Mouse (Mus musculus) lung, postnatal 0 days (tissue): Measurements from ENCODE around the gene Rnf166. TPM values are rescaled to one million over a fixed set of nuclear protein-coding genes. Genes with fewer than 3 reads are reported as not detected.

Experiments
- ATAC-seq: fragments of 200-750 bp; cut with Nextera tagmentation; 2 replicates; pipeline ENCODE4 v1.8.0; 2017; ENCODE audit warnings: moderate library complexity
- DNase-seq: peaks from one replicate; pipeline ENCODE4 v3.0.0-alpha.2; 2016; ENCODE audit warnings: low spot score
- H3K27ac ChIP-seq: fragments of 300-500 bp; sonication (generic); 2 replicates; pipeline ENCODE4 v1.5.1; 2014; ENCODE audit warnings: antibody characterized with exemption, mild to moderate bottlenecking, low read length, mixed read lengths
- H3K27me3 ChIP-seq: fragments of 300-500 bp; sonication (generic); replicated peaks from 2 replicates; pipeline ENCODE4 v1.6.1; 2014; ENCODE audit warnings: low read length, mixed read lengths; ENCODE audit not compliant: insufficient read depth
- H3K36me3 ChIP-seq: fragments of 300-500 bp; sonication (generic); 2 replicates; pipeline ENCODE4 v1.6.1; 2014; ENCODE audit warnings: low read length, mixed read lengths; ENCODE audit not compliant: insufficient read depth
- H3K4me1 ChIP-seq: fragments of 300-500 bp; sonication (generic); 2 replicates; pipeline ENCODE4 v1.6.1; 2014; ENCODE audit warnings: antibody characterized with exemption, low read depth, low read length, mixed read lengths; ENCODE audit not compliant: insufficient read depth
- H3K4me2 ChIP-seq: fragments of 300-500 bp; sonication (generic); replicated peaks from 2 replicates; pipeline ENCODE4 v1.6.1; 2014; ENCODE audit warnings: low read depth, mild to moderate bottlenecking, low read length, moderate library complexity, mixed read lengths
- H3K4me3 ChIP-seq: fragments of 300-500 bp; sonication (generic); 2 replicates; pipeline ENCODE4 v1.5.1; 2014; ENCODE audit warnings: low read depth, low read length
- H3K9ac ChIP-seq: fragments of 300-500 bp; sonication (generic); replicated peaks from 2 replicates; pipeline ENCODE4 v1.6.1; 2014; ENCODE audit warnings: low read depth, mild to moderate bottlenecking
- H3K9me3 ChIP-seq: fragments of 300-500 bp; sonication (generic); 2 replicates; pipeline ENCODE4 v1.6.1; 2016; ENCODE audit warnings: low read length, mixed read lengths
- CTCF ChIP-seq: IDR thresholded peaks from 2 replicates; pipeline ENCODE4 v1.5.1; 2016; ENCODE audit warnings: antibody characterized with exemption, mild to moderate bottlenecking
- EP300 ChIP-seq: IDR thresholded peaks from 2 replicates; pipeline ENCODE4 v1.6.1; 2016; ENCODE audit warnings: antibody characterized with exemption, mild to moderate bottlenecking, control low read depth
- WGBS: fragments of 180-500 bp; shearing (Covaris S2); extraction: QIAGEN DNeasy Blood & Tissue Kit; methylation state at CpG from one replicate; pipeline ENCODE4 v1.1.7; 2014; 5-methylcytosine and 5-hydroxymethylcytosine counted together
- microRNA-seq: library from miRNA; unstranded; fragments of <30 nt; microRNA quantifications from one replicate; pipeline ENCODE4, GENCODE M21; 2016
- polyA plus RNA-seq: library from polyadenylated mRNA; unstranded; fragments of >200 nt; fragmentation: Nextera tagmentation; extraction: Ambion mirVana; gene quantifications from 2 replicates; pipeline ENCODE4 v1.2.1, GENCODE M21; 2015

Gene Rnf166
- polyA plus RNA-seq, 1 experiment from 2014 or later = 52.7 TPM

DNA sequence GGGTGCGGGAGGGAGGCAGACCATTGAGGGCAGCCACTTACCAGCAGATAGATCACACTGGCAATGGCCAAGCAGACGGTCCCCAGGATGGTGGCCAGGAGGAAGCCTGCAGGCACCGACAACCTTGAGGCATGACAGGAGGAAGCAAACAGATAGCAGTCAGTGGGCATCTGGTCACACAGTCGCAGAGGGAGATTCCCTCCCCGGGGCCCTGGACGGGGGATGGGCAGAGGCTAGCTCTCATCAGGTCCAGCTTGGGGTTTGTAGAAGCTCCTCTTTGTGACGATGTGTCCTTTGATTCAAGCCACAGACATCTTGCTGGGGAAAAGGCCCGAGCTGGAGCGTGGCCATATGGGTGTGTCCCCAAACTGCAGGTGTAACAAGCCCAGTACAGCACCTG lies 49.7 kb downstream of the Rnf166 start:
- H3K9ac ChIP-seq = no peak overlapping the region
- no peaks in the 10 kb centered on the region for H3K9me3 ChIP-seq
- H3K4me1 ChIP-seq = no peaks in the 10 kb centered on the region
- H3K27ac ChIP-seq = no peak overlapping the region
- TF ChIP-seq EP300 (no peak), CTCF (no peak)
- WGBS = 72% methylated on average over 9 of the region's 9 CpGs
- no peaks in the 10 kb centered on the region for H3K27me3 ChIP-seq
- no peak overlapping the region for H3K4me3 ChIP-seq
- H3K4me2 ChIP-seq = no peak overlapping the region
- peaks cover 4% of the 10 kb centered on the region; the same call in 1 of the 2 replicates for H3K36me3 ChIP-seq
- ATAC-seq (no peak), DNase-seq (no peak)

DNA sequence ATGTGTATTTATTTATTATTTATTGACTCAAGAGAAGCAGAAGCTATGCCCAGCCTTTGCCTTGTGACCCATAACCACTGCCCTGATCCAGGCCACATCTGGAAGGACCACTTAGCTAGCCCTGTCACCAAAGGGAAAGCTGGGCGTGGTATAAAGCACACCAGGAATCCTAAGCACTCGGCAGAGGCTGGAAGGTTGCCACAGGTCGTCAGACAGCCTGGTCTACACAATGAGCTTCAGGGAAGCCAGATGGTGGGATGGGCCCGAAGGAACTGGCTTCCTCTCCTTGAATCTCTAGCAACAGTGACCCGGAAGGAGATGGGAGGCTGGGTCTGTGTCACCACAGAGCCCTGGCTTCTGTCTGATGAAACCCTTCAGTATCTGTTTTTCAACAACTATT lies 52.2 kb downstream of the Rnf166 start:
- DNase-seq (peak; percentile 53), ATAC-seq (peak; percentile 31; the same call in 1 of the 2 replicates)
- H3K27ac ChIP-seq = no peak overlapping the region
- H3K4me3 ChIP-seq = no peak overlapping the region
- no peaks in the 10 kb centered on the region for H3K9me3 ChIP-seq
- no peaks in the 10 kb centered on the region for H3K4me1 ChIP-seq
- peaks cover 4% of the 10 kb centered on the region; the same call in 1 of the 2 replicates for H3K36me3 ChIP-seq
- no peaks in the 10 kb centered on the region for H3K27me3 ChIP-seq
- WGBS = 24% methylated on average over 5 of the region's 5 CpGs
- TF ChIP-seq CTCF = no peak
- TF ChIP-seq EP300 = no peak
- H3K9ac ChIP-seq = no peak overlapping the region
- no peak overlapping the region for H3K4me2 ChIP-seq

DNA sequence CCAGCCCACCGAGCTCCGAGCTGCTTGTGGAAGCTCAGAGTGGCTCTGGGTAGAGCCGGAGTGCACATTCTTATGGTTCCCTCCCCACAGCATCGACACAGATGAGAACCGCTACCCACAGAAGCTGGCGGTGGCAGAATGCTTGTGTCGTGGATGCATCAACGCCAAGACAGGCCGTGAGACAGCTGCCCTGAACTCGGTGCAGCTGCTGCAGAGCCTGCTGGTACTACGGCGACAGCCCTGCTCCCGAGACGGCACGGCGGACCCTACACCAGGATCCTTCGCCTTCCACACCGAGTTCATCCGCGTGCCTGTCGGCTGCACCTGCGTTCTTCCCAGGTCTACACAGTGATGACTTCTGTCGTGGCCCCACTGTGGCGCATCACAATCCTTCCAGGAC lies 52.6 kb downstream of the Rnf166 start:
- Histone ChIP-seq H3K4me1 (no peaks in the 10 kb centered on the region), H3K4me2 (no peak overlapping the region), H3K9ac (no peak overlapping the region), H3K27me3 (no peaks in the 10 kb centered on the region), H3K36me3 (peaks cover 4% of the 10 kb centered on the region; the same call in 1 of the 2 replicates), H3K4me3 (no peak overlapping the region), H3K27ac (no peak overlapping the region), H3K9me3 (no peaks in the 10 kb centered on the region)
- DNase-seq (no peak), ATAC-seq (no peak)
- no peak for TF ChIP-seq CTCF
- TF ChIP-seq EP300 = no peak
- WGBS = 82% methylated on average over 24 of the region's 24 CpGs

DNA sequence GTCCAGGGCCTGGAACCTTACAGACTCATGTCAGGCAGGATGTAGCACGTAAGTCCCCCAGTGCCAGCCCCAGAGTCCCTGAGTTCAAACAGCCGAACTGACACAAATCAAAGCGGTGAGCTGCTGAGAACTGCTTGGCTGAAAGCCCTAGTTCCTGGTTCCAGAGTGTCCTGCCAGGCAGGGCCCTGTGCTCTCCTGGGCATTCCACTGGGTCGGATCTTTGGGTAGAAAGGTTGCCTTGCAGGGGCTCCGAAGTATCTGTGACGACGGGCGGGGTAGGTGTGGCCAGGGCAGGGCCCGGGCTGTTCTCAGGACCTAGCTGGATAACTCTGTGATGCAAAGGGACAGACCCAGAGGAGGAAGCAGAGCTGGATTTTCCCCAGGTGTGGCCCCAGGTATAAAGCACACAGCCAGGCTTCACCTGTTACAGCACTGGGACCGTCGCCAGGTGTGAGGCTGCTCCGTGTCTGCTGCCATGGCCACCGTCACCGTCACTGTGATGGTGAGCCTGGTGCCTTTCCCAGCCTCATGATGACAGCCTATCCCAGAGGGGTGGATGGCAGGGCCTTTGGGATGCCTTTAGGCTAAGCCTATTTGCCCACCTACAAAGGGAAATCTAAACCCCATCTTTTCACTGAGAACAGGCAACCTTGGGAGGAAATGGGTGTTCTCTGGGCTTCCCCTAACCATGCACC lies 54.3 kb downstream of the Rnf166 start, which contains the start of gene Il17c:
Gene Il17c, plus strand, starts transcription at position 645 of the 695 bp plus-strand sequence.
- WGBS = 67% methylated on average over 14 of the region's 14 CpGs

GRCm38 (mm10) chr8:122419881-122420555 lies 55.8 kb downstream of the Rnf166 start:
- H3K9me3 ChIP-seq = no peaks in the 10 kb centered on the region
- H3K27ac ChIP-seq = no peak overlapping the region
- no peak overlapping the region for H3K4me2 ChIP-seq
- TF ChIP-seq EP300 (no peak), CTCF (no peak)
- no peaks in the 10 kb centered on the region for H3K27me3 ChIP-seq
- no peak overlapping the region for H3K4me3 ChIP-seq
- peak; percentile 54 for DNase-seq
- H3K9ac ChIP-seq = no peak overlapping the region
- WGBS = 30% methylated on average over 9 of the region's 9 CpGs
- ATAC-seq = peak; percentile 66
- peaks cover 9% of the 10 kb centered on the region; the same call in 1 of the 2 replicates for H3K36me3 ChIP-seq
- no peaks in the 10 kb centered on the region for H3K4me1 ChIP-seq

More for the DNA sequence above, 54.3 kb downstream of the Rnf166 start, which contains the start of gene Il17c:
- ATAC-seq (peak; percentile 11; the same call in 1 of the 2 replicates), DNase-seq (peak; percentile 34)
- no peak for TF ChIP-seq CTCF
- TF ChIP-seq EP300 = no peak
- no peak within 1 kb of the TSS for H3K9ac ChIP-seq
- no peak within 1 kb of the TSS for H3K27ac ChIP-seq
- peaks cover 1% of the 10 kb centered on the region; the same call in 1 of the 2 replicates for H3K36me3 ChIP-seq
- no peaks in the 10 kb centered on the region for H3K27me3 ChIP-seq
- H3K9me3 ChIP-seq = no peaks in the 10 kb centered on the region
- H3K4me1 ChIP-seq = no peaks in the 10 kb centered on the region
- H3K4me3 ChIP-seq = no peak within 1 kb of the TSS
- no peak within 1 kb of the TSS for H3K4me2 ChIP-seq

Small RNA genes within 50 kb of the gene (microRNA-seq; reads per million reads assigned to microRNA genes)
- not detected for gene Gm24366

Other genes starting within 250 kb of the Rnf166 start
- 1.5 and 1.7 TPM in 2 replicates for gene Zfpm1, start 193.9 kb downstream of the Rnf166 start, polyA plus RNA-seq
- not detected in 2 replicates for gene Trhr2, start 115.3 kb downstream of the Rnf166 start, polyA plus RNA-seq
- 20.2 and 22.2 TPM in 2 replicates for gene Zc3h18, start 99.5 kb downstream of the Rnf166 start, polyA plus RNA-seq
- gene Il17c, start 54.0 kb downstream of the Rnf166 start, polyA plus RNA-seq = not detected in 2 replicates
- 401 and 429 TPM in 2 replicates for gene Cyba, start 43.1 kb downstream of the Rnf166 start, polyA plus RNA-seq
- gene Mvd, start 32.6 kb downstream of the Rnf166 start, polyA plus RNA-seq = 29.2 and 31.2 TPM in 2 replicates
- gene Snai3, start 15.3 kb downstream of the Rnf166 start, polyA plus RNA-seq = 1.2 and 1.5 TPM in 2 replicates
- gene Ctu2, start 79 bp upstream of the Rnf166 start, polyA plus RNA-seq = 21.2 and 25.9 TPM in 2 replicates
- 27.3 and 31.3 TPM in 2 replicates for gene Piezo1, start 75.3 kb upstream of the Rnf166 start, polyA plus RNA-seq
- 7.4 and 7.7 TPM in 2 replicates for gene Cdt1, start 92.0 kb upstream of the Rnf166 start, polyA plus RNA-seq
- gene Aprt, start 100.8 kb upstream of the Rnf166 start, polyA plus RNA-seq = 203 and 206 TPM in 2 replicates
- gene Galns, start 135.4 kb upstream of the Rnf166 start, polyA plus RNA-seq = 14.3 and 14.5 TPM in 2 replicates
- 66.8 and 70.0 TPM in 2 replicates for gene Trappc2l, start 135.6 kb upstream of the Rnf166 start, polyA plus RNA-seq
- gene Pabpn1l, start 146.7 kb upstream of the Rnf166 start, polyA plus RNA-seq = 0.12 TPM in 1 of 2 replicates, not detected in the other
- 15.0 and 17.0 TPM in 2 replicates for gene Cbfa2t3, start 223.0 kb upstream of the Rnf166 start, polyA plus RNA-seq